Mouse (Mus musculus) lung, embryonic 14.5 days (tissue): ENCODE measurements at regions not wholly inside any gene's neighbourhood (a gene's known extent, or its start where the extent isn't known, plus 50 kb on each side); places are given as distances from the start of the nearest gene placed in this dataset.
"Not testable (repeated sequence)": the region's sequence is repeated elsewhere in the genome, so short reads cannot be mapped to it uniquely, and the experiment has no call there.

Experiments
- ATAC-seq: fragments of 200-750 bp; cut with Nextera tagmentation; 2 replicates; pipeline ENCODE4 v1.8.0; 2017; ENCODE audit warnings: mild to moderate bottlenecking, moderate TSS enrichment, moderate library complexity; ENCODE audit not compliant: insufficient read depth
- DNase-seq: peaks from one replicate; pipeline ENCODE4 v3.0.0-alpha.2; 2015
- H3K27ac ChIP-seq: fragments of 300-500 bp; sonication (generic); 2 replicates; pipeline ENCODE4 v1.5.1; 2014; ENCODE audit warnings: low read depth, mild to moderate bottlenecking, moderate library complexity
- H3K27me3 ChIP-seq: fragments of 300-500 bp; sonication (generic); 2 replicates; pipeline ENCODE4 v1.6.1; 2014; ENCODE audit warnings: low read length, control low read depth; ENCODE audit not compliant: insufficient read depth
- H3K36me3 ChIP-seq: fragments of 300-500 bp; sonication (generic); 2 replicates; pipeline ENCODE4 v1.6.1; 2014; ENCODE audit warnings: control low read depth; ENCODE audit not compliant: insufficient read depth
- H3K4me1 ChIP-seq: fragments of 300-500 bp; sonication (generic); 2 replicates; pipeline ENCODE4 v1.6.1; 2014; ENCODE audit warnings: antibody characterized with exemption, control low read depth; ENCODE audit not compliant: insufficient read depth
- H3K4me2 ChIP-seq: fragments of 300-500 bp; sonication (generic); 2 replicates; pipeline ENCODE4 v1.6.1; 2014; ENCODE audit warnings: mild to moderate bottlenecking
- H3K4me3 ChIP-seq: fragments of 300-500 bp; sonication (generic); 2 replicates; pipeline ENCODE4 v1.5.1; 2014; ENCODE audit warnings: low read depth, low read length
- H3K9ac ChIP-seq: fragments of 300-500 bp; sonication (generic); 2 replicates; pipeline ENCODE4 v1.6.1; 2014
- H3K9me3 ChIP-seq: fragments of 300-500 bp; sonication (generic); 2 replicates; pipeline ENCODE4 v1.6.1; 2016; ENCODE audit warnings: low read depth, low read length, control low read depth
- CTCF ChIP-seq: IDR thresholded peaks from 2 replicates; pipeline ENCODE4 v1.5.1; 2016; ENCODE audit warnings: antibody characterized with exemption, low read depth
- WGBS: fragments of 180-500 bp; shearing (Covaris S2); extraction: QIAGEN DNeasy Blood & Tissue Kit; methylation state at CpG from one replicate; pipeline ENCODE4 v1.1.7; 2014; 5-methylcytosine and 5-hydroxymethylcytosine counted together

DNA sequence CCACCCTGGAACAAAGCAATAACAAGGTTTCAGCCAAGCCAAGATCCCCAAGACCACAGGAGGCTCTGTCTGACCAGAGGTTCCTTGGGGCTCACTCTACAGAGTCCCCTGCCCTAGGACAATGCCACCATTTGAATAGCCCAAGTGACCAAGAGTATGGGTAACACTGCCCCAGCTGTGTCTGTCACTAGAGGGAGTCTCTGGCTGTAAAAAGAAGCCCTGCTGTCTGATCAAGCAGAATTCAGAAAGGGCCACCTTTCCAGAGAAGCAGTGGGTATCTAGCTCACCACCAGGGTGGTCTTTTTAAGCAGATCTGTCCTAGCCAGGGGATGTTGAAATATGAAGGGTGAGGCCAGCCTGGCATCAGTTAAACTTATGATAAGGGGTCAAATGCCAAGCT lies 86.6 kb upstream of the Thpo start:
- ATAC-seq (no peak), DNase-seq (no peak)
- TF ChIP-seq CTCF, result 0 out of 2 replicates have a peak, but pooled peaks have one; percentile 24
- H3K4me2 ChIP-seq, result no peak overlapping the region
- H3K27ac ChIP-seq, result no peak overlapping the region
- 0 out of 2 replicates have a peak, but pooled peaks cover 3% of the 10 kb centered on the region for H3K4me1 ChIP-seq
- H3K9ac ChIP-seq, result no peak overlapping the region
- H3K4me3 ChIP-seq, result no peak overlapping the region
- no peaks in the 10 kb centered on the region for H3K36me3 ChIP-seq
- H3K27me3 ChIP-seq, result no peaks in the 10 kb centered on the region
- no peaks in the 10 kb centered on the region for H3K9me3 ChIP-seq

GRCm38 (mm10) chr16:20819568-20819967 lies 85.3 kb upstream of the Thpo start:
- H3K9ac ChIP-seq, result no peak overlapping the region
- no peak overlapping the region for H3K4me3 ChIP-seq
- no peak overlapping the region for H3K4me2 ChIP-seq
- 0 out of 2 replicates have a peak, but pooled peaks cover 3% of the 10 kb centered on the region for H3K4me1 ChIP-seq
- H3K27ac ChIP-seq, result no peak overlapping the region
- ATAC-seq, result no peak
- 72% methylated on average over 3 of the region's 3 CpGs for WGBS
- no peak for TF ChIP-seq CTCF
- DNase-seq, result no peak
- H3K27me3 ChIP-seq, result no peaks in the 10 kb centered on the region
- H3K36me3 ChIP-seq, result no peaks in the 10 kb centered on the region
- H3K9me3 ChIP-seq, result no peaks in the 10 kb centered on the region

GRCm38 (mm10) chr16:20818711-20819189 lies 84.4 kb upstream of the Thpo start:
- Histone ChIP-seq H3K4me2 (no peak overlapping the region), H3K4me1 (0 out of 2 replicates have a peak, but pooled peaks cover 3% of the 10 kb centered on the region), H3K9ac (no peak overlapping the region), H3K27me3 (no peaks in the 10 kb centered on the region), H3K4me3 (no peak overlapping the region), H3K9me3 (no peaks in the 10 kb centered on the region), H3K27ac (no peak overlapping the region), H3K36me3 (no peaks in the 10 kb centered on the region)
- DNase-seq, result no peak
- TF ChIP-seq CTCF, result no peak
- peak; percentile 41; the same call in 1 of the 2 replicates for ATAC-seq
- 21% methylated on average over 5 of the region's 5 CpGs for WGBS

DNA sequence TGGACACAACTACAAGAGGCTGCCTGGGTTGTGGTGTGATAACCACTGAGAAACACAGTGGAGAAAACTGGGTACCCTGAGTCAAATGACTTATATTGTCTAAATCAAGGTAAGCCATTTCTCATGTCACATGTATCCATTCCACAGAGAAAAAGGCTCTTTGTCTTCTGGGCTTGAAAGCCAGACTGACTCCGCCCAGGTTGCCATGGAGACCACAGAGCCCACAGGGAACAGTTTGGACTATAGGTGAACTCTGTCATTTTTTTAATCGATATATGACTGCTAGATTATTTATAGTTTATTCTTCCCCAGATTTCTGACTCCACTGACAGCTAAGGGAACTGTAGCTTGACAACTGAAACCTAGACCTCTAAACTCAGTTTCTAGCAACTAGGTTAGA lies 80.7 kb upstream of the Thpo start:
- WGBS, result 66% methylated on average over 2 of the region's 2 CpGs
- H3K9me3 ChIP-seq, result no peaks in the 10 kb centered on the region
- no peaks in the 10 kb centered on the region for H3K27me3 ChIP-seq
- TF ChIP-seq CTCF, result no peak
- no peak overlapping the region for H3K4me3 ChIP-seq
- DNase-seq, result peak; percentile 42
- no peak for ATAC-seq
- no peaks in the 10 kb centered on the region for H3K36me3 ChIP-seq
- no peak overlapping the region for H3K27ac ChIP-seq
- 0 out of 2 replicates have a peak, but pooled peaks cover 3% of the 10 kb centered on the region for H3K4me1 ChIP-seq
- H3K4me2 ChIP-seq, result no peak overlapping the region
- H3K9ac ChIP-seq, result no peak overlapping the region

GRCm38 (mm10) chr16:20814240-20814639 lies 79.9 kb upstream of the Thpo start:
- DNase-seq, result no peak
- TF ChIP-seq CTCF, result no peak

DNA sequence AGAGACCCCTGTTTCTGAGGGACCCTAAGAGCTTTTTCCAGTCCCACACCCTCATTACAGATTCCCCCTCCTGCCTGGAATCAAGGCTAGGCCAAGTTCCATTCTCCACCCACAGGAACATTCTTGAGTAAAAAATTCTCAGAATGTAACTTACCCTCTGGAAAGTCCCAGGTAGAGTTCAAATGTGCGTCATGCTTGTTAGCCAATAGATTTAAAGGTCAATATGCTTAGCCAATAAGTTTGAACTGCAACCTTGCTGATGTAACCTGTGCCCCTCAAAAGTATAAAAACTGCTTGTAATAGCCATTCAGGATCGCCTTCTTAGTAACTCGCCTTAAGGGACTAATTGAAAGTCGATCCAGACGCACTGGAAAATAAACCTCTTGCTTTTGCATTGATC lies 77.7 kb upstream of the Thpo start:
- not testable (repeated sequence) for ATAC-seq, H3K9me3 ChIP-seq, H3K9ac ChIP-seq, H3K27me3 ChIP-seq, H3K4me1 ChIP-seq, H3K36me3 ChIP-seq, DNase-seq, H3K4me3 ChIP-seq, H3K27ac ChIP-seq, H3K4me2 ChIP-seq
- 85% methylated on average over 5 of the region's 5 CpGs for WGBS

More at GRCm38 (mm10) chr16:20814240-20814639, 79.9 kb upstream of the Thpo start:
- Histone ChIP-seq H3K4me1 (0 out of 2 replicates have a peak, but pooled peaks cover 3% of the 10 kb centered on the region), H3K9me3 (no peaks in the 10 kb centered on the region), H3K27me3 (no peaks in the 10 kb centered on the region), H3K4me3 (no peak overlapping the region), H3K36me3 (no peaks in the 10 kb centered on the region), H3K27ac (no peak overlapping the region), H3K4me2 (no peak overlapping the region), H3K9ac (no peak overlapping the region)
- no peak for ATAC-seq

- H3K27me3 ChIP-seq, result no peaks in the 10 kb centered on the region
- no peak overlapping the region for H3K4me3 ChIP-seq
- no peak for DNase-seq
- no peak overlapping the region for H3K27ac ChIP-seq
- ATAC-seq, result no peak
- peaks cover 4% of the 10 kb centered on the region; the same call in 1 of the 2 replicates for H3K4me1 ChIP-seq
- H3K4me2 ChIP-seq, result no peak overlapping the region
- TF ChIP-seq CTCF, result no peak
- H3K9me3 ChIP-seq, result no peaks in the 10 kb centered on the region
- WGBS, result 70% methylated on average over 3 of the region's 3 CpGs
- H3K9ac ChIP-seq, result no peak overlapping the region
- H3K36me3 ChIP-seq, result no peaks in the 10 kb centered on the region
Measured at GRCm38 (mm10) chr16:20810322-20810721, 76.0 kb upstream of the Thpo start.

GRCm38 (mm10) chr16:20808263-20808662 lies 74.0 kb upstream of the Thpo start:
- Histone ChIP-seq H3K36me3 (no peaks in the 10 kb centered on the region), H3K4me2 (no peak overlapping the region), H3K9ac (no peak overlapping the region), H3K4me3 (no peak overlapping the region), H3K9me3 (no peaks in the 10 kb centered on the region), H3K4me1 (peaks cover 8% of the 10 kb centered on the region), H3K27ac (no peak overlapping the region), H3K27me3 (no peaks in the 10 kb centered on the region)
- no peak for ATAC-seq
- no peak for DNase-seq
- WGBS, result 82% methylated on average over 2 of the region's 2 CpGs
- no peak for TF ChIP-seq CTCF
